Mouse (Mus musculus) MEL (cell line): ENCODE data around the gene Mndal.
"Not testable (repeated sequence)": the region's sequence is repeated elsewhere in the genome, so short reads cannot be mapped to it uniquely, and the experiment has no call there.

Experiments
- CHD1 ChIP-seq: IDR thresholded peaks from 2 replicates; pipeline ENCODE4 v1.6.1; 2012; ENCODE audit warnings: low read depth, mild to moderate bottlenecking, inconsistent platforms, low read length, improper control_type of control experiment
- CTCF ChIP-seq, 3 experiments: IDR thresholded peaks in 2 of 3; conservative IDR thresholded peaks in 1 of 3; 2 replicates each; pipeline ENCODE4 v1.5.1; 2011 to 2012; ENCODE audit warnings: low read length in 3 of 3, low read depth in 2 of 3, mild to moderate bottlenecking in 2 of 3, improper control_type of control experiment in 1 of 3, inconsistent platforms in 1 of 3, mixed read lengths in 1 of 3, moderate library complexity in 1 of 3; ENCODE audit not compliant: control insufficient read depth in 1 of 3, insufficient read depth in 1 of 3, poor library complexity in 1 of 3, severe bottlenecking in 1 of 3
- MAX ChIP-seq: IDR thresholded peaks from 2 replicates; pipeline ENCODE4 v1.6.1; 2011; ENCODE audit warnings: low read length, improper control_type of control experiment
- MXI1 ChIP-seq: IDR thresholded peaks from 2 replicates; pipeline ENCODE4 v1.6.1; 2011; ENCODE audit warnings: mild to moderate bottlenecking, low read depth, low read length, improper control_type of control experiment
- MYC ChIP-seq: IDR thresholded peaks from 2 replicates; pipeline ENCODE4 v1.6.1; 2011; ENCODE audit warnings: low read depth, mild to moderate bottlenecking, low read length, improper control_type of control experiment, moderate library complexity
- POLR2AphosphoS5 ChIP-seq: IDR thresholded peaks from 2 replicates; pipeline ENCODE4 v1.6.1; 2012; ENCODE audit warnings: low read depth, borderline replicate concordance, mild to moderate bottlenecking, inconsistent platforms, low read length, moderate library complexity, mixed read lengths
- SIN3A ChIP-seq: IDR thresholded peaks from 2 replicates; pipeline ENCODE4 v1.6.1; 2012; ENCODE audit warnings: low read length, improper control_type of control experiment, inconsistent platforms

DNA sequence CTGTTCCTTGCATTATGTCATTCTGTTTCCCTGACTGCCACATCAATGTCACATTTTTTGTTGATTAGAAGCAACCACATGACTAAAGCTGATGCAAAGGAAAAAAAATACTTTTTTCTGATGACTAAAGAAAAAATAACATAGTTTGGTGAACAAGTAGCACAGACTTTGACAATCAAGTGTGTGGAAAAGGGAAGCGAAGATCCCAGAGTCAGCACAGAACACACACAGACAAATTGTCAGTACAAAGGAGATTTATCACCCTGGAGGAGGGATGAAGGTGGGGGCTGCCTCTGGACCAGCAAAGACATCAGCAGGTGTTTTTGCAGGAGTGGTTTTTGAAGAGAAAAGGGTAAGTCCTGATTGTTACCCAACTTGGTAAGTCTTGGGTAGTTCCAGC lies 19.2 kb upstream of the Mndal start:
- TF ChIP-seq MXI1; SIN3A; CTCF (IDR thresholded peaks at IDR 0.05 in 2 of 3, conservative IDR thresholded peaks at IDR 0.05 in 1 of 3; ENCODE audit: control insufficient read depth in 1 of 3, insufficient read depth in 1 of 3, low read depth in 2 of 3, low read length in 3 of 3, poor library complexity in 1 of 3, severe bottlenecking in 1 of 3); POLR2AphosphoS5; MAX; CHD1; MYC: not testable (repeated sequence)
